Mouse (Mus musculus): ENCODE measurements around the gene Muc1.

DNA sequence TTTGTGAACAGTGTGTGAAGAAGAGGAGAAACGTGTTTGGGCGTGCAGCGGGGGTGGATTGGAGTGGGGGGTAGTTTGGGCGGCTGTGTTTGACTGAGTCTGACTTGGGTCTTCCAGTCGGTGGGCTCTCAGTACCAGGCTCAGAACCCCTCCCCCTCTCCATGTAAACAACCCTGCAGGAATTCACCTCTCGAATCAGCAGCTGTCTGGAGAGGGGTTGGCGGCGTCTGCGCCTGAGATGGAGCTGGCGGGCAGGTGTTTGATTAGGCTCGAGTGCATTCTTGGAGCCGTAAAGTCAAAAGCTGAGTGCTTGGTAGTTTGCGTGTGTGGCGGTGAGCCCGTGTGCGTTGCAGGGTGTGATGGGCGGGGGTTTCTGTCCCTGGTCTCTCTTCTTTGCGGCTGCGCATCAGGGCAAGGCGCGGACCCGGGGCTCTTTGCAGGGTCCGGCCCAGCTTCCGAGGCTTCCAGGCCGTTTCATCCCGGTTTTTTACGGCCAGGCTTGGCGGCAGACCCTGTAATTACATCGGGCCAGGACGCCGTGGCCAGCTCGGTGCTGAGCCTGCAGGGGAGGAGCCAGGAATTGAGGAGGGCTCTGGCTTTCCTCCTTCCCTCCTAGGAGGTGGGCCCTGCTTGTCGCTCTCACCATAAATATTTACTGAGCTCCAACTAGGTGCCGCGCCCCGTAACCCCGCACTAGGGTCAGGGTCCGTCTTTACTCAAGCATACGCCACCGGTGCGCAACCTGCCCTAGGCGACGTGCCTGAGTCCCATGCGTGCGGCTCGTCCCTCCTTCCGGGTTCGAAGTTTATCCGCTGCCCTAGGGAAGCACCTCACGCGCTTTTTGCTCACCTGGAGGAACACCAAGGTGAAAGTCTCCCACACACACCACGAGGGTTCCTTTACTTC is 52.0 kb downstream of the Muc1 start, which contains the start of gene Efna1:
- TF ChIP-seq CTCF (IDR thresholded peaks at IDR 0.05; ENCODE audit: borderline replicate concordance, insufficient read depth, low read length) (no peak), POLR2A (IDR thresholded peaks at IDR 0.05; ENCODE audit: low read depth, low read length) (peak; percentile 52; the same call in 1 of the 2 replicates)
